Mouse (Mus musculus) duodenum, adult 2 months (tissue): ENCODE data around the gene Vmn1r74. TPM values are rescaled to one million over a fixed set of nuclear protein-coding genes. Genes with fewer than 3 reads are reported as not detected.

Experiments used
- polyA plus RNA-seq: library from polyadenylated mRNA; depleted of rRNA; stranded (reverse); fragments of >200 nt; gene quantifications from 2 replicates; pipeline ENCODE4 v1.2.3, GENCODE M21; 2012; ENCODE audit warnings: low replicate concordance; rRNA removed

Gene Vmn1r74
- not detected in 2 replicates for polyA plus RNA-seq

GRCm38 (mm10) chr7:11833680-11834079 lies at the start of gene Vmn1r74:
Gene Vmn1r74 (plus strand): TSS chr7:11833980.

DNA sequence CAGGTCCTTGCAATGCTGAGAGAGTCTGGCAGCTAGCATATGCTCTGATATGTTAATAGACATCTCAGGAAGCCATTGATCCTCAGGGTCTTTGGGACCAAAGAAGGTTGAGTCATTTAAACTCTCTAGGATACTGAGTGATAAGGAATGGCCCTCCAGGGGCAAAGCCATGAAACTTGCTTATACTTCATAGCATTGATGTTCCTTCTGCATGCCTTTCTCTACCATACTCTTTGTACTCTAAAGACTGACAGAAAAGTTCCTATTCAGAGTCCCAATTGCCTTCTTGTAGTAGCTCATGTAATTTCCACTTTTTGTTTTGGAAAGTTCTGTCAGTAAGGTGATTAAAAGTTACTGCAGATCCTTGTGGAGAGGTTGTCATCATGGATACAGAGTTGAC lies 40.5 kb downstream of the Vmn1r74 start, which contains the start of gene Vmn1r75:
Gene Vmn1r75 (plus strand): TSS at position 301 of the 400 bp plus-strand sequence.

Other genes with a start within 250 kb of the Vmn1r74 start
- gene Zscan4-ps3, start 224.7 kb upstream of the Vmn1r74 start, polyA plus RNA-seq: not detected in 2 replicates
- not detected in 2 replicates for gene Vmn1r72, start 153.8 kb upstream of the Vmn1r74 start, polyA plus RNA-seq
- gene Vmn1r73, start 103.7 kb upstream of the Vmn1r74 start, polyA plus RNA-seq: not detected in 2 replicates
- not detected in 2 replicates for gene Vmn1r75, start 40.6 kb downstream of the Vmn1r74 start, polyA plus RNA-seq
- not detected in 2 replicates for gene Vmn1r76, start 104.2 kb downstream of the Vmn1r74 start, polyA plus RNA-seq
- not detected in 2 replicates for gene Vmn1r77, start 202.8 kb downstream of the Vmn1r74 start, polyA plus RNA-seq